Mouse (Mus musculus) embryonic fibroblast, embryonic 13.5 days (primary cell): Measurements from ENCODE around the gene Mrps34.

Experiments used
- CTCF ChIP-seq: IDR thresholded peaks from 2 replicates; pipeline ENCODE4 v1.5.1; 2011; ENCODE audit warnings: mild to moderate bottlenecking, control low read depth, low read length, moderate library complexity, borderline replicate concordance; ENCODE audit not compliant: insufficient read depth
- POLR2A ChIP-seq: IDR thresholded peaks from 2 replicates; pipeline ENCODE4 v1.6.1; 2011; ENCODE audit warnings: low read depth, mild to moderate bottlenecking, control low read depth, low read length, moderate library complexity

DNA sequence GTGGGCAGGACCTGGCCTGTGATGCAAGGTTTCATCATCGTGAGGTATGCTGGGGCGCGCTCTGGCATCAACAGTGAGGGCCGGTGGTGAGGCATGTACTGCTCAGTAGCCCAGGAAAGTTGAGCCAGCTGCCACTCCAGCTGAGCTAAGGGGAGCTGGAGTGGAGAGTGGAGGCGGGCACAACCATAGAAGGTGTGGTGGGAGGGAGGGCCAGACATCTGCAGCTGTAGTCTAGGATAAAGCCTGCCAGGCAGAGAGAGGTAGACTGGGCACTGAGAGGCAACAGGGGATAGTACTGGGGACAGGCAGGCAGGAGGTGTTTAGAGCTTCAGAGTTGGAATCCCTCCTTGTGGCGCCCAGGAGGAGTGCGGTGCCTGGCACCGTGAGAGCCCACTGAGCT lies 34.8 kb upstream of the Mrps34 start:
- no peak for TF ChIP-seq POLR2A
- no peak for TF ChIP-seq CTCF
